Mouse (Mus musculus) neural tube, embryonic 13.5 days (tissue): Measurements from ENCODE around the gene Med7. TPM values are rescaled to one million over a fixed set of nuclear protein-coding genes. Genes with fewer than 3 reads are reported as not detected.
A peak's percentile ranks its signal among the peaks of the same experiment; 100 is the strongest.
"Not testable (repeated sequence)": the region's sequence is repeated elsewhere in the genome, so short reads cannot be mapped to it uniquely, and the experiment has no call there.

Experiments used
- ATAC-seq: fragments of 200-750 bp; cut with Nextera tagmentation; 2 replicates; pipeline ENCODE4 v1.8.0; 2017; ENCODE audit warnings: low read depth, mild to moderate bottlenecking, moderate TSS enrichment, moderate library complexity
- H3K27ac ChIP-seq: fragments of 300-500 bp; sonication (generic); replicated peaks from 2 replicates; pipeline ENCODE4 v1.5.1; 2015; ENCODE audit warnings: moderate library complexity, mild to moderate bottlenecking, inconsistent platforms
- H3K27me3 ChIP-seq: fragments of 300-500 bp; sonication (generic); 2 replicates; pipeline ENCODE4 v1.6.1; 2015; ENCODE audit warnings: mild to moderate bottlenecking, inconsistent platforms
- H3K36me3 ChIP-seq: fragments of 300-500 bp; sonication (generic); 2 replicates; pipeline ENCODE4 v1.6.1; 2015; ENCODE audit warnings: mild to moderate bottlenecking, inconsistent platforms
- H3K4me1 ChIP-seq: fragments of 300-500 bp; sonication (generic); replicated peaks from 2 replicates; pipeline ENCODE4 v1.6.1; 2015; ENCODE audit warnings: inconsistent platforms
- H3K4me2 ChIP-seq: fragments of 300-500 bp; sonication (generic); 2 replicates; pipeline ENCODE4 v1.6.1; 2015; ENCODE audit warnings: inconsistent platforms, mild to moderate bottlenecking, moderate library complexity
- H3K4me3 ChIP-seq: fragments of 300-500 bp; sonication (generic); 2 replicates; pipeline ENCODE4 v1.5.1; 2015; ENCODE audit warnings: mild to moderate bottlenecking, inconsistent platforms
- H3K9ac ChIP-seq: fragments of 300-500 bp; sonication (generic); 2 replicates; pipeline ENCODE4 v1.6.1; 2015; ENCODE audit warnings: moderate library complexity, mild to moderate bottlenecking, inconsistent platforms
- H3K9me3 ChIP-seq: fragments of 300-500 bp; sonication (generic); 2 replicates; pipeline ENCODE4 v1.6.1; 2016; ENCODE audit warnings: inconsistent platforms
- WGBS: fragments of 180-500 bp; shearing (Covaris S2); methylation state at CpG from one replicate; pipeline ENCODE4 v1.1.7; 2015; 5-methylcytosine and 5-hydroxymethylcytosine counted together
- polyA plus RNA-seq: library from polyadenylated mRNA; unstranded; fragments of >200 nt; fragmentation: Nextera tagmentation; extraction: Ambion mirVana; gene quantifications from 2 replicates; pipeline ENCODE4 v1.2.1, GENCODE M21; 2015

Gene Med7
- polyA plus RNA-seq, 1 experiment from 2014 or later = 79.3 TPM

DNA sequence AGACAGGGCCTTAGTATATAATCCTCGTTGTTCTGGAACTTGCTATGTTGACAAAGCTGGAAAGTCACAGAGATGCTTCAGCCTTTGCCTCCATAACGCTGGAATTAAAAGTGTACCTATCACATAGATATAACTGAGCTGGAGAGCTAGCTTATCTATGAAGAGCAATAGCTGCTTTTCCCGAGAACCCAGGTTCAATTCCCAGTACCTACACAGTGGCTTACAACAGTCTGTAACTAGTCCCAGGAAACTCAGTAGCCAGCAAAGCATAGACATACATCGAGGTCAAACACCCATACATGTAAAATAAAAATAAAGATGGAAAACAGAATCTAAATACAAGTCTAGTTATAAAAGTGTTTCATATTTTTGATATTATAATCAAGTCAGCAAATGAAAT, 38.3 kb upstream of the Med7 start:
- H3K4me3 ChIP-seq = no peak overlapping the region
- no peak overlapping the region for H3K27ac ChIP-seq
- ATAC-seq = no peak
- H3K4me2 ChIP-seq = no peak overlapping the region
- no peak overlapping the region for H3K9ac ChIP-seq
- 86% methylated on average over 4 of the region's 4 CpGs for WGBS
- no peaks in the 10 kb centered on the region for H3K27me3 ChIP-seq
- no peaks in the 10 kb centered on the region for H3K36me3 ChIP-seq
- H3K4me1 ChIP-seq = no peaks in the 10 kb centered on the region
- no peaks in the 10 kb centered on the region for H3K9me3 ChIP-seq

DNA sequence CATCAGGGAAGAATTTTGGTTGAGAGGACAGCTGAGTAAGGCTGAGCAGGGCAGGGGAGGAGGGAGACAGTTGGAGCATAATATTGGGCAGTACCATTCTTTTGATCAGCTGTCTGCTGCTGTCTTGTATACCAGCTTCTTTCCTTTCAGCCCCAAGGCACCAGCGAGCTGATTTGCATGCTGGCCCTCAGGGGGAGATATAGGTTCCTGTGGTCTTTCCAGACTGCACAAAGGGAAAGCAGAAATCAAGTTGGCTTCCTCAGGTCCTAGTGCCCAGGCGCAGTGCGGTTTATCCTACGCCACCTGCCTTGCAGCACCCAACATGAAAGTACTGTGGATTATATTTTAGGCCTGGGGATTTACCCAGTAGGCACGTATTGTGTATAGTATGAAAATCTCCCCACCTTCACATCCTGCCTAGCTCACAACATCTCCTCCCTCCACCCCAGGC, 37.8 kb upstream of the Med7 start:
- H3K27me3 ChIP-seq = no peaks in the 10 kb centered on the region
- no peak overlapping the region for H3K4me3 ChIP-seq
- H3K4me1 ChIP-seq = no peaks in the 10 kb centered on the region
- H3K27ac ChIP-seq = no peak overlapping the region
- 68% methylated on average over 5 of the region's 5 CpGs for WGBS
- no peak overlapping the region for H3K4me2 ChIP-seq
- no peak overlapping the region for H3K9ac ChIP-seq
- no peaks in the 10 kb centered on the region for H3K36me3 ChIP-seq
- no peak for ATAC-seq
- no peaks in the 10 kb centered on the region for H3K9me3 ChIP-seq

- Histone ChIP-seq H3K4me1 (no peaks in the 10 kb centered on the region), H3K27me3 (no peaks in the 10 kb centered on the region), H3K36me3 (no peaks in the 10 kb centered on the region), H3K4me2 (no peak overlapping the region), H3K27ac (no peak overlapping the region), H3K9me3 (no peaks in the 10 kb centered on the region), H3K9ac (no peak overlapping the region), H3K4me3 (no peak overlapping the region)
- 80% methylated on average over 12 of the region's 12 CpGs for WGBS
- ATAC-seq = no peak
Observed at GRCm38 (mm10) chr11:46401555-46401954, 35.2 kb upstream of the Med7 start.

- Histone ChIP-seq H3K27ac (no peak overlapping the region), H3K4me1 (no peaks in the 10 kb centered on the region), H3K4me3 (no peak overlapping the region), H3K9me3 (no peaks in the 10 kb centered on the region), H3K9ac (no peak overlapping the region), H3K36me3 (no peaks in the 10 kb centered on the region), H3K4me2 (no peak overlapping the region), H3K27me3 (no peaks in the 10 kb centered on the region)
- 83% methylated on average over 16 of the region's 16 CpGs for WGBS
- no peak for ATAC-seq
Observed at GRCm38 (mm10) chr11:46404986-46405385, 31.7 kb upstream of the Med7 start.

- no peaks in the 10 kb centered on the region for H3K4me1 ChIP-seq
- no peak overlapping the region for H3K9ac ChIP-seq
- ATAC-seq = no peak
- H3K9me3 ChIP-seq = no peaks in the 10 kb centered on the region
- 42% methylated on average over 10 of the region's 10 CpGs for WGBS
- no peaks in the 10 kb centered on the region for H3K36me3 ChIP-seq
- no peak overlapping the region for H3K27ac ChIP-seq
- H3K4me2 ChIP-seq = no peak overlapping the region
- no peak overlapping the region for H3K4me3 ChIP-seq
- H3K27me3 ChIP-seq = no peaks in the 10 kb centered on the region
Observed at GRCm38 (mm10) chr11:46406721-46407120, 30.0 kb upstream of the Med7 start.

DNA sequence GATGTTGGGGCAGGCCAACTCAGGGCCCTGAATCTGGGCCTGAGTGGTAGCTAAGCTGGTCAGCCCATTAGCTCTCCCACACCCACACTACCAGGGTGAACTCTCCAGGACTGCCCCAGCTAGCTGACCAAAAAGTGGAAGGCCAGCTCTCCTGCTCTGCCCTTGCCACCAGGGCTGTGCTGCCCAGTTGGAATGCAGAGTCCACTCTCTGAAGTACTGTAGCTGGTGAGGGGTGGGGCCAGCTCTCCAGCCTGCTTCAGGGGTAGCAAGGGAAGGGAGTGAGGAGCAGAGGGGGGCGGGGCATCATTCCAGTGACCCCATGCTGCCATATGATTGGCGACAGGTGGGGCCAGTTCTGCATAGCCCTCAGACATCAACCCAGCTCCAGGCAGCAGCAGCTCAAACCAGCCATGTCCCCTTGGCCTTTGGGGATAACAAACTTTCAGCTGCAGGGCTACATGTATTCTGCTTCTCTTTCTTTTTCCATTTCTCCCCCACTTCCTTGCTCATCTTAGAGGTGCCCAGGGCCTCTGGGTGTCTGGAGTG, 26.6 kb upstream of the Med7 start:
- Histone ChIP-seq H3K9me3 (no peaks in the 10 kb centered on the region), H3K4me2 (no peak overlapping the region), H3K27ac (no peak overlapping the region), H3K36me3 (no peaks in the 10 kb centered on the region), H3K4me1 (no peaks in the 10 kb centered on the region), H3K9ac (no peak overlapping the region), H3K4me3 (no peak overlapping the region), H3K27me3 (no peaks in the 10 kb centered on the region)
- WGBS = 46% methylated on average over 2 of the region's 2 CpGs
- ATAC-seq = no peak

DNA sequence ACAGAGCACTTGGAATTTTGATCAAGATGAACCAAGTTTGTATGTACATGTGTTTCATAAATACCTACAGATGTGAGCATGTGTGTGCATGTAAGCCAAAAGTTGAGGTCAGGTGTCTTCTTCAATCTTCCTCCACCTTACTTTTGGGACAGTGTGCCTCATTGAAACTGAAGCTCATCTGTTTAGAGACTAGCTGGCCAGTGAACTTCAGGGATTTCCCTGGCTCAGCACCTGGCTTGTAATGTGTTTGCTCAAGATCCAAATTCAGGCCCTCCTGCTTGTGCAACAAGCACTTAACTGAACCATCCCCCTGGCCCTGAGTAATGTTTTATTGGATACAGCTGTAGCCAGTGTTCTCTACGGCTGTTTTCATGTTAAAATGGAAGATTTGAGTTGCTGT, 18.3 kb upstream of the Med7 start:
- no peak for ATAC-seq
- Histone ChIP-seq H3K36me3 (no peaks in the 10 kb centered on the region), H3K4me1 (no peaks in the 10 kb centered on the region), H3K4me2 (no peak overlapping the region), H3K4me3 (no peak overlapping the region), H3K27ac (no peak overlapping the region), H3K27me3 (no peaks in the 10 kb centered on the region), H3K9ac (no peak overlapping the region), H3K9me3 (no peaks in the 10 kb centered on the region)
- 68% methylated on average over 1 of the region's 1 CpGs for WGBS

- Histone ChIP-seq H3K4me2 (no peak overlapping the region), H3K9me3 (no peaks in the 10 kb centered on the region), H3K4me3 (no peak overlapping the region), H3K4me1 (no peaks in the 10 kb centered on the region), H3K27me3 (no peaks in the 10 kb centered on the region), H3K27ac (no peak overlapping the region), H3K36me3 (no peaks in the 10 kb centered on the region), H3K9ac (no peak overlapping the region)
- no peak for ATAC-seq
- WGBS = 80% methylated on average over 5 of the region's 5 CpGs
Observed at GRCm38 (mm10) chr11:46418860-46419259, 17.9 kb upstream of the Med7 start.

DNA sequence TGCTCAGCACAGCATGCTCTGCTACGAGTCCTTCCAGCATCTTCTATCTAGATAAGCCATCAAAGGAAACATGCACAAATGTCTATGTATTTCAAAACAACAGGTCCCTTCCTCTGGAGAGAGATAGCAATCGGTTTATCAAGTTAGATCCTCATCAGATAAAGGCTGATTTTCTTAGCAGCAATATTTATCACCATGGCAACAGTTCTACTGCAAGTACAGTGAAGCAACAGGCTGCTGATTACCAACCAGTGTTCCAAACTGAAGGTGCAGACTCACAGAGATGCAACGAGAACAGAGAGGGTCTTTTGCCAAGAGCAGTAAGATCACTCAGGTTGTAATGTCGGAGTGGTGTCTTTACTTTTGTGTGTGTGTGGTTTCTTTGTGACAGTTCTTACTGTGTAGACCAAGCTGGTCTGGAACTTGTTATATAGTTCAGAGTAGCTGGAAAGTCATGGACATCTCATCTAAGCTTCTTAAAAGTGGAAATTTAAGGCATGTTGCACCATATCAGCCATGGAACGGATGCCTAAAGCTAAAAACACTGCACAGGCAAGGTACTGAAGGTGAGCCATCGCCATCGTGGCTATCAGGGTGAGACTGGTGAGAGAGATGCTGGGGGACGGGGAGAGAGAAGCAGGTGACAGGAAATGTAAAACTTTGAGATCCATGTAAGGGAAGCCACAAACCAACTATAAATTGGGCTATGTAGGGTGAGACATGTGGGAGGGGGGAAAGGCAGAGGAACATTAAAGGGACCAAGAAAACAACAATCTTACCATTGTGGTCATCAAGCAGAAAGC, 15.4 kb upstream of the Med7 start:
- no peaks in the 10 kb centered on the region for H3K27me3 ChIP-seq
- no peak for ATAC-seq

GRCm38 (mm10) chr11:46428131-46428530, 8.6 kb upstream of the Med7 start:
- WGBS = 52% methylated on average over 4 of the region's 4 CpGs
- H3K27ac ChIP-seq, H3K4me3 ChIP-seq, H3K36me3 ChIP-seq, H3K9ac ChIP-seq, H3K4me2 ChIP-seq, H3K4me1 ChIP-seq, H3K9me3 ChIP-seq, H3K27me3 ChIP-seq, ATAC-seq: not testable (repeated sequence)

More for the DNA sequence above, 15.4 kb upstream of the Med7 start:
- Histone ChIP-seq H3K36me3 (no peaks in the 10 kb centered on the region), H3K4me3 (no peak overlapping the region), H3K27ac (no peak overlapping the region), H3K4me2 (no peak overlapping the region), H3K9me3 (no peaks in the 10 kb centered on the region), H3K9ac (no peak overlapping the region), H3K4me1 (no peaks in the 10 kb centered on the region)
- WGBS = 90% methylated on average over 8 of the region's 8 CpGs

GRCm38 (mm10) chr11:46430123-46430522, 6.6 kb upstream of the Med7 start:
- Histone ChIP-seq H3K4me3 (no peak overlapping the region), H3K27ac (no peak overlapping the region), H3K9ac (no peak overlapping the region), H3K4me1 (no peaks in the 10 kb centered on the region), H3K9me3 (no peaks in the 10 kb centered on the region), H3K36me3 (no peaks in the 10 kb centered on the region), H3K27me3 (no peaks in the 10 kb centered on the region), H3K4me2 (no peak overlapping the region)
- WGBS = 90% methylated on average over 2 of the region's 2 CpGs
- ATAC-seq = no peak

GRCm38 (mm10) chr11:46431129-46431528, 5.6 kb upstream of the Med7 start:
- 28% methylated on average over 3 of the region's 3 CpGs for WGBS

DNA sequence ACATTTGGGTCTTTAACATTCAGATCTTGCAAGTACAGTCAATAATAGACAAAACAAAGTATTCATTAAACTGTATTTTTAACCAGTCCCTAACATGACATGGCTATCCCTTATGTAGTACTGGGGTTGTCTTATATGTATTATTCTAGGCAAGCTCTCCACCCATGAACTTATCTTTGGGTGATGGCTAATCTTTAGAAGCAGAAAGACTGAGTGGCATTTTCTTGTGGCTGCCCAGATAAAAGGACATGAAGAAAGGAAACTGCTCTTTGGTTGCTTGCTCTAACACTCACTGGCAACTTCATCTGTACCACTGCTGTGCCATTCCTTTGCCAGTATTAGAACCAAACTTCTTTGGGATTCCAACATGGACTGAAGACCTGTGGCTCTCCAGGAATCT, 1.4 kb upstream of the Med7 start:
- H3K4me3 ChIP-seq = no peak overlapping the region
- H3K27ac ChIP-seq = no peak overlapping the region
- no peaks in the 10 kb centered on the region for H3K9me3 ChIP-seq
- H3K36me3 ChIP-seq = peaks cover 10% of the 10 kb centered on the region; the same call in 1 of the 2 replicates
- peaks cover 21% of the 10 kb centered on the region for H3K4me1 ChIP-seq
- no peak for ATAC-seq
- no peak overlapping the region for H3K4me2 ChIP-seq
- H3K9ac ChIP-seq = no peak overlapping the region
- H3K27me3 ChIP-seq = no peaks in the 10 kb centered on the region

More at GRCm38 (mm10) chr11:46431129-46431528, 5.6 kb upstream of the Med7 start:
- H3K9ac ChIP-seq = no peak overlapping the region
- H3K27ac ChIP-seq = no peak overlapping the region
- H3K4me3 ChIP-seq = no peak overlapping the region
- no peaks in the 10 kb centered on the region for H3K9me3 ChIP-seq
- H3K27me3 ChIP-seq = no peaks in the 10 kb centered on the region
- no peak overlapping the region for H3K4me2 ChIP-seq
- H3K36me3 ChIP-seq = no peaks in the 10 kb centered on the region
- peaks cover 3% of the 10 kb centered on the region for H3K4me1 ChIP-seq
- ATAC-seq = peak; percentile 91
